Comparison of ENCODE assay signal across 27 mouse cellular contexts in the genomic region with DNA sequence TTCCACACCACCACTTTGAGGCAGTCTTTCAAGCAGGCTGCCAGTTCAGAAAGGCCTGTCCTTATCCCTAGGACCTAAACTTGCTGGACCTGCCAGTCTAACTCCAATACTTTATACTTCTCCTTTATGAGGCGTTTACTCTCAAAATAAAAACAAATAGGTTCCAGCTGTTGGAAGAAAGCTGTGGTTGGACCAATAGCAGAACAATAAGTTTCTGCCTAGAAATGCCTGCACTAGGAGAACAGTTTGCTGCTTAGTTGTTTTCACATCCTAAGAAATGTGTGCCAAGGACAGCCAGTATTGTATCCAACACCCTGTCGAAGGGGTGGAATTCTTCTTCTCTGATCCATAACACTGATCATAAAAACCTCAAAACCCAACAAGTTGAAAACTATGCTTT.
DNase-seq lines count a peak whose midpoint lies in the region; ATAC-seq and TF ChIP-seq lines count a peak whose summit lies in the region.
"Had no signal": no experiment of that assay in that cellular context is flagged by ENCODE, and none has a peak within 500 bp of the region (broad histone marks: within the 10 kb centered on the region; RNA-seq: fewer than 3 reads in every experiment).

No protein-coding gene starts in this region.

- TF ChIP-seq POLR2A in testis, adult 2 months (IDR thresholded peaks at IDR 0.05; ENCODE audit: control insufficient read depth, low read depth, low read length): no peak
- no peak for TF ChIP-seq POLR2A in limb, embryonic 14.5 days (IDR thresholded peaks at IDR 0.05; ENCODE audit: borderline replicate concordance, extremely low read depth, insufficient read depth, insufficient read length)

- DNase-seq in gastrocnemius, adult 2 months: no peak
- DNase-seq in gastrocnemius, postnatal 4 days (ENCODE audit: low spot score in 2 of 2): no peak
- no peak for DNase-seq in testis, postnatal 10 days (ENCODE audit: low spot score)
- DNase-seq in limb, embryonic 14.5 days (ENCODE audit: low spot score): peak; percentile 48
- no peak for DNase-seq in forebrain, embryonic 10.5 days (ENCODE audit: extremely low spot score, low spot score)
- DNase-seq in kidney, adult 8-10 months: no peak
- DNase-seq: adrenal gland, postnatal 14 days; cerebellum, adult 11-12 months; cerebellum, adult 9-11 months; gastrocnemius, postnatal 14 days; heart, postnatal 4 days; kidney, adult 11 months; kidney, postnatal 10 days; layer of hippocampus, adult 9-11 months; liver; lung, adult 2 months; lung, postnatal 10 days; midbrain, embryonic 14.5 days; thymus, adult 18-20 months; thymus, postnatal 25 days had no signal

- 33% methylated on average over 2 of the region's 2 CpGs for WGBS in limb, embryonic 14.5 days
- WGBS in forebrain, embryonic 10.5 days: 88% methylated on average over 2 of the region's 2 CpGs

- no peaks in the 10 kb centered on the region for H3K27me3 ChIP-seq in testis, adult 2 months (ENCODE audit: control insufficient read depth, insufficient read depth, low read length)
- H3K27me3 ChIP-seq in limb, embryonic 14.5 days (ENCODE audit: control insufficient read depth, insufficient read depth, low read length): no peaks in the 10 kb centered on the region
- no peaks in the 10 kb centered on the region for H3K27me3 ChIP-seq in forebrain, embryonic 10.5 days (ENCODE audit: poor library complexity, severe bottlenecking)
- H3K27me3 ChIP-seq: forebrain, embryonic 15.5 days; heart, embryonic 12.5 days; hindbrain, embryonic 13.5 days; stomach, embryonic 15.5 days had no signal

- no peaks in the 10 kb centered on the region for H3K9me3 ChIP-seq in limb, embryonic 14.5 days (ENCODE audit: control insufficient read depth, low read length)
- no peaks in the 10 kb centered on the region for H3K9me3 ChIP-seq in forebrain, embryonic 10.5 days
- H3K9me3 ChIP-seq: forebrain, embryonic 15.5 days; heart, embryonic 12.5 days; hindbrain, embryonic 13.5 days; stomach, embryonic 15.5 days had no signal

- no peak overlapping the region for H3K9ac ChIP-seq in limb, embryonic 14.5 days (ENCODE audit: low read depth, low read length, severe bottlenecking)
- H3K9ac ChIP-seq: forebrain, embryonic 15.5 days; heart, embryonic 12.5 days; hindbrain, embryonic 13.5 days; liver, embryonic 14.5 days; stomach, embryonic 15.5 days had no signal

- H3K4me3 ChIP-seq in gastrocnemius, adult 2 months: no peak overlapping the region
- no peak overlapping the region for H3K4me3 ChIP-seq in testis, adult 2 months (ENCODE audit: control insufficient read depth, low read depth, low read length)
- H3K4me3 ChIP-seq in limb, embryonic 14.5 days (replicated peaks; ENCODE audit: low read length): no peak overlapping the region
- no peak overlapping the region for H3K4me3 ChIP-seq in forebrain, embryonic 10.5 days
- H3K4me3 ChIP-seq: forebrain, embryonic 15.5 days; heart, embryonic 12.5 days; hindbrain, embryonic 13.5 days; stomach, embryonic 15.5 days had no signal

- ATAC-seq in limb, embryonic 14.5 days (ENCODE audit: low FRiP score, low read depth): no peak
- ATAC-seq: forebrain, embryonic 15.5 days had no signal

- peak overlapping the region; percentile 48; the same call in 1 of the 2 replicates for H3K27ac ChIP-seq in gastrocnemius, adult 2 months
- peak overlapping the region; percentile 44 for H3K27ac ChIP-seq in testis, adult 2 months (ENCODE audit: control insufficient read depth, insufficient read depth, low read depth, low read length)
- H3K27ac ChIP-seq in limb, embryonic 14.5 days (replicated peaks; ENCODE audit: low read depth, low read length): no peak overlapping the region
- no peak overlapping the region for H3K27ac ChIP-seq in forebrain, embryonic 10.5 days
- H3K27ac ChIP-seq: forebrain, embryonic 15.5 days; hindbrain, embryonic 13.5 days; liver, embryonic 14.5 days; macrophage; stomach, embryonic 15.5 days had no signal

- H3K4me2 ChIP-seq in limb, embryonic 14.5 days (replicated peaks; ENCODE audit: low read depth, low read length, severe bottlenecking): no peak overlapping the region
- H3K4me2 ChIP-seq: forebrain, embryonic 15.5 days; heart, embryonic 12.5 days; hindbrain, embryonic 13.5 days; stomach, embryonic 15.5 days had no signal

- intact Hi-C loops in gastrocnemius, adult 2 months (cut with DNase I): no loop called here

- no peak for TF ChIP-seq CTCF in gastrocnemius, adult 2 months (IDR thresholded peaks at IDR 0.05)
- TF ChIP-seq CTCF in testis, adult 2 months (IDR thresholded peaks at IDR 0.05; ENCODE audit: control insufficient read depth, insufficient read depth, insufficient replicate concordance, low read depth, low read length): no peak

- H3K4me1 ChIP-seq in testis, adult 2 months (ENCODE audit: control insufficient read depth, insufficient read depth, low read length): no peaks in the 10 kb centered on the region
- H3K4me1 ChIP-seq in limb, embryonic 14.5 days (ENCODE audit: control insufficient read depth, insufficient read depth, low read length): 0 out of 2 replicates have a peak, but pooled peaks cover 8% of the 10 kb centered on the region
- no peaks in the 10 kb centered on the region for H3K4me1 ChIP-seq in forebrain, embryonic 10.5 days
- H3K4me1 ChIP-seq: forebrain, embryonic 15.5 days; hindbrain, embryonic 13.5 days; stomach, embryonic 15.5 days had no signal

- no peaks in the 10 kb centered on the region; the same call in 1 of the 2 replicates for H3K36me3 ChIP-seq in testis, adult 2 months (ENCODE audit: control insufficient read depth, insufficient read depth, low read length)
- H3K36me3 ChIP-seq in limb, embryonic 14.5 days (ENCODE audit: control insufficient read depth, insufficient read depth, low read length): peaks cover 64% of the 10 kb centered on the region
- H3K36me3 ChIP-seq in forebrain, embryonic 10.5 days (replicated peaks): peaks cover 60% of the 10 kb centered on the region
- H3K36me3 ChIP-seq: forebrain, embryonic 15.5 days had no signal

Comparison
In these comparisons a context has a peak if more than half of its experiments do, and no peak if none do; other contexts are left out.
1. H3K27ac ChIP-seq: peak in gastrocnemius, adult 2 months (single experiment) and testis, adult 2 months (single experiment); none in limb, embryonic 14.5 days (single experiment) and forebrain, embryonic 10.5 days (single experiment).